Mouse (Mus musculus): ENCODE data around the gene Wrap53. TPM values are rescaled to one million over a fixed set of nuclear protein-coding genes. Genes with fewer than 3 reads are reported as not detected.
A peak's percentile ranks its signal among the peaks of the same experiment; 100 is the strongest.
"Not testable (repeated sequence)": the region's sequence is repeated elsewhere in the genome, so short reads cannot be mapped to it uniquely, and the experiment has no call there.

The Wrap53 gene
- polyA plus RNA-seq (2015; fragmentation: Nextera tagmentation; extraction: Ambion mirVana), result 14.3 and 14.7 TPM in 2 replicates

DNA sequence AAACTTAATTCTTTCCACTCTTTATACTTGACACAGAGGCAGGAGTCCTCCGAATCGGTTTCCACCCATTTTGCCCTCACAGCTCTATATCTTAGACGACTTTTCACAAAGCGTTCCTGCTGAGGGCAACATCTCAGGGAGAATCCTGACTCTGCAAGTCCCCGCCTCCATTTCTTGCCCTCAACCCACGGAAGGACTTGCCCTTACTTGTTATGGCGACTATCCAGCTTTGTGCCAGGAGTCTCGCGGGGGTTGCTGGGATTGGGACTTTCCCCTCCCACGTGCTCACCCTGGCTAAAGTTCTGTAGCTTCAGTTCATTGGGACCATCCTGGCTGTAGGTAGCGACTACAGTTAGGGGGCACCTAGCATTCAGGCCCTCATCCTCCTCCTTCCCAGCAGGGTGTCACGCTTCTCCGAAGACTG is at the start of gene Wrap53, which contains the start of gene Trp53:
Gene Wrap53, minus strand, starts transcription at position 165 of the 424 bp plus-strand sequence.
Gene Trp53, plus strand, starts transcription at position 269 of the 424 bp plus-strand sequence.
- no peaks in the 10 kb centered on the region for H3K4me1 ChIP-seq (replicated peaks; ENCODE audit: control insufficient read depth, insufficient read depth, low read length)
- peak; percentile 53 for ATAC-seq

GRCm38 (mm10) chr11:69629802-69630201 is 49.7 kb upstream of the Wrap53 start:
- Histone ChIP-seq H3K27me3 (replicated peaks; ENCODE audit: control insufficient read depth, insufficient read depth, low read length) (no peaks in the 10 kb centered on the region), H3K36me3 (ENCODE audit: control insufficient read depth, insufficient read depth) (no peaks in the 10 kb centered on the region), H3K4me3 (ENCODE audit: low read depth, low read length) (no peak overlapping the region), H3K4me2 (replicated peaks; ENCODE audit: low read depth) (no peak overlapping the region), H3K4me1 (replicated peaks; ENCODE audit: control insufficient read depth, insufficient read depth, low read length) (peaks cover 5% of the 10 kb centered on the region; the same call in 1 of the 2 replicates), H3K9ac (ENCODE audit: low read depth, low read length) (no peak overlapping the region), H3K9me3 (ENCODE audit: control insufficient read depth) (no peaks in the 10 kb centered on the region), H3K27ac (ENCODE audit: low read depth, low read length) (no peak overlapping the region)
- TF ChIP-seq CTCF (IDR thresholded peaks at IDR 0.05; ENCODE audit: low read depth), result peak; percentile 71
- no peak for ATAC-seq
- 71% methylated on average over 1 of the region's 1 CpGs for WGBS

More for the DNA sequence above, at the start of gene Wrap53, which contains the start of gene Trp53:
- peak; percentile 15; the same call in 1 of the 2 replicates for TF ChIP-seq CTCF (IDR thresholded peaks at IDR 0.05; ENCODE audit: low read depth)
- Histone ChIP-seq H3K9me3 (ENCODE audit: control insufficient read depth) (no peaks in the 10 kb centered on the region), H3K36me3 (ENCODE audit: control insufficient read depth, insufficient read depth) (no peaks in the 10 kb centered on the region; the same call in 1 of the 2 replicates), H3K4me3 (ENCODE audit: low read depth, low read length) (peak within 1 kb of the TSS; percentile 80), H3K27me3 (replicated peaks; ENCODE audit: control insufficient read depth, insufficient read depth, low read length) (no peaks in the 10 kb centered on the region), H3K4me2 (replicated peaks; ENCODE audit: low read depth) (peak within 1 kb of the TSS; percentile 94), H3K9ac (ENCODE audit: low read depth, low read length) (peak within 1 kb of the TSS; percentile 64), H3K27ac (ENCODE audit: low read depth, low read length) (peak within 1 kb of the TSS; percentile 94)
- under 1% methylated on average over 13 of the region's 13 CpGs for WGBS

GRCm38 (mm10) chr11:69628286-69628685 is 48.2 kb upstream of the Wrap53 start:
- no peaks in the 10 kb centered on the region for H3K27me3 ChIP-seq (replicated peaks; ENCODE audit: control insufficient read depth, insufficient read depth, low read length)
- 36% methylated on average over 6 of the region's 6 CpGs for WGBS
- H3K9me3 ChIP-seq (ENCODE audit: control insufficient read depth), result no peaks in the 10 kb centered on the region
- H3K4me3 ChIP-seq (ENCODE audit: low read depth, low read length), result no peak overlapping the region
- no peak overlapping the region for H3K4me2 ChIP-seq (replicated peaks; ENCODE audit: low read depth)
- no peaks in the 10 kb centered on the region for H3K36me3 ChIP-seq (ENCODE audit: control insufficient read depth, insufficient read depth)
- no peak overlapping the region for H3K9ac ChIP-seq (ENCODE audit: low read depth, low read length)
- no peak for ATAC-seq
- H3K27ac ChIP-seq (ENCODE audit: low read depth, low read length), result no peak overlapping the region
- no peaks in the 10 kb centered on the region for H3K4me1 ChIP-seq (replicated peaks; ENCODE audit: control insufficient read depth, insufficient read depth, low read length)
- peak; percentile 97 for TF ChIP-seq CTCF (IDR thresholded peaks at IDR 0.05; ENCODE audit: low read depth)

GRCm38 (mm10) chr11:69624339-69624738 is 44.3 kb upstream of the Wrap53 start:
- not testable (repeated sequence) for H3K36me3 ChIP-seq (ENCODE audit: control insufficient read depth, insufficient read depth); H3K27ac ChIP-seq (ENCODE audit: low read depth, low read length); H3K4me3 ChIP-seq (ENCODE audit: low read depth, low read length); H3K4me2 ChIP-seq (replicated peaks; ENCODE audit: low read depth); H3K9me3 ChIP-seq (ENCODE audit: control insufficient read depth); H3K9ac ChIP-seq (ENCODE audit: low read depth, low read length); H3K27me3 ChIP-seq (replicated peaks; ENCODE audit: control insufficient read depth, insufficient read depth, low read length); H3K4me1 ChIP-seq (replicated peaks; ENCODE audit: control insufficient read depth, insufficient read depth, low read length); ATAC-seq
- 84% methylated on average over 2 of the region's 2 CpGs for WGBS

DNA sequence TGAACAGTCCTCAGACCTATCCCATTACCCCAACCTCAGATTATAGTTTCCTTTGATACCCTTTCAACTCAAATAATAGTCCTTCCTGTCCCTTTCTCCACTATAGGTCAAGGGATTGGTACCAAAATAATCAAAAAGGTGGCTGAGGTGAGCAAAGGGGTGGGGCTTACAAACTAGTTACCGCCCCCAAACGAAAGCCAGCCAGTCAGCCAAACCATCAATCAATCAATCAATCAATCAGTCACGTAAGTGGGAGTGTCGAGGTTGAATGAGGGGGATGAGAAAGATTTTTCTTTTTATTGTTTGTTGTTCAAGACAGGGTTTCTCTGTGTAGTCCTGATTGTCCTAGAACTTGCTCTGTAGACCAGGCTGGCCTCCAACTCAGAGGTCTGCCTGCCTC is 43.0 kb upstream of the Wrap53 start:
- TF ChIP-seq CTCF (IDR thresholded peaks at IDR 0.05; ENCODE audit: low read depth), result no peak
- no peak for ATAC-seq
- no peaks in the 10 kb centered on the region for H3K9me3 ChIP-seq (ENCODE audit: control insufficient read depth)
- H3K9ac ChIP-seq (ENCODE audit: low read depth, low read length), result no peak overlapping the region
- H3K27me3 ChIP-seq (replicated peaks; ENCODE audit: control insufficient read depth, insufficient read depth, low read length), result no peaks in the 10 kb centered on the region
- no peaks in the 10 kb centered on the region for H3K36me3 ChIP-seq (ENCODE audit: control insufficient read depth, insufficient read depth)
- H3K4me3 ChIP-seq (ENCODE audit: low read depth, low read length), result no peak overlapping the region
- no peak overlapping the region; the same call in 1 of the 2 replicates for H3K4me2 ChIP-seq (replicated peaks; ENCODE audit: low read depth)
- H3K27ac ChIP-seq (ENCODE audit: low read depth, low read length), result no peak overlapping the region
- peaks cover 3% of the 10 kb centered on the region; the same call in 1 of the 2 replicates for H3K4me1 ChIP-seq (replicated peaks; ENCODE audit: control insufficient read depth, insufficient read depth, low read length)
- 81% methylated on average over 4 of the region's 4 CpGs for WGBS

DNA sequence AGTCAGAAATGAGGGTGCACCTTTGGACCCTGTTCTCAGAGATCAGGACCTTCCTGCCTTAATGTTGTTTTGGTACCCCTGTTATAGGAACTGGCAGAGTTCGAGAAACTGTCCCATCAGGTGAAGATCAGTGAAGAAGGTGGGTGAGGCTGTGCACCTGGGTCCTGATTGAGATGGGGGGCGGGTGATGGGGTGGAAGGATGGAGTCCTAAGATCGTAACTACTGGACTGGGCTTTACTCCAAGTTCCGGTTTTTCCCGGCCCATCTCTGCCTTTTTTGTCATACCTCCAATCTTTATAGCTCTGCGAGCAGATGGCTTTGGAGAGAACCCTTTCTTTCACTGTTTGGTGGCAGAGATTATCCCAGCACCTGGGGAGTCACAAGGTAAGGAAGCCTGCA is 42.4 kb upstream of the Wrap53 start:
- H3K9ac ChIP-seq (ENCODE audit: low read depth, low read length), result peak overlapping the region; percentile 57
- H3K9me3 ChIP-seq (ENCODE audit: control insufficient read depth), result no peaks in the 10 kb centered on the region
- no peaks in the 10 kb centered on the region for H3K36me3 ChIP-seq (ENCODE audit: control insufficient read depth, insufficient read depth)
- 13% methylated on average over 6 of the region's 6 CpGs for WGBS
- H3K4me3 ChIP-seq (ENCODE audit: low read depth, low read length), result peak overlapping the region; percentile 54
- no peaks in the 10 kb centered on the region for H3K27me3 ChIP-seq (replicated peaks; ENCODE audit: control insufficient read depth, insufficient read depth, low read length)
- TF ChIP-seq CTCF (IDR thresholded peaks at IDR 0.05; ENCODE audit: low read depth), result no peak
- no peak for ATAC-seq
- H3K27ac ChIP-seq (ENCODE audit: low read depth, low read length), result 0 out of 2 replicates have a peak overlapping the region, but pooled peaks have one; percentile 63
- H3K4me1 ChIP-seq (replicated peaks; ENCODE audit: control insufficient read depth, insufficient read depth, low read length), result peaks cover 3% of the 10 kb centered on the region; the same call in 1 of the 2 replicates
- H3K4me2 ChIP-seq (replicated peaks; ENCODE audit: low read depth), result peak overlapping the region; percentile 70

Data from intestine, postnatal 0 days (tissue).